Mouse (Mus musculus) small intestine, adult 2 months (tissue): ENCODE measurements at regions not wholly inside any gene's neighbourhood (a gene's known extent, or its start where the extent isn't known, plus 50 kb on each side); places are given as distances from the start of the nearest gene placed in this dataset.

Experiments
- CTCF ChIP-seq: fragments of 200-500 bp; IDR thresholded peaks from 2 replicates; pipeline ENCODE4 v1.5.1; 2012; ENCODE audit warnings: low read depth, mild to moderate bottlenecking, control low read depth, inconsistent platforms, low read length, moderate library complexity, mixed read lengths; ENCODE audit not compliant: insufficient replicate concordance, insufficient read length; ENCODE audit errors: extremely low read depth
- POLR2A ChIP-seq: fragments of 200-500 bp; IDR thresholded peaks from 2 replicates; pipeline ENCODE4 v1.6.1; 2012; ENCODE audit warnings: low read depth, mild to moderate bottlenecking, control low read depth, inconsistent platforms, low read length, moderate library complexity

- TF ChIP-seq CTCF, result no peak
- no peak for TF ChIP-seq POLR2A
Observed at GRCm38 (mm10) chr8:115435720-115436355, 271.8 kb downstream of the Maf start.
